Mouse (Mus musculus) heart, postnatal 0 days (tissue): Measurements from ENCODE around the gene Gm19426. TPM values are rescaled to one million over a fixed set of nuclear protein-coding genes. Genes with fewer than 3 reads are reported as not detected.

Source experiments
- ATAC-seq: fragments of 200-750 bp; cut with Nextera tagmentation; 2 replicates; pipeline ENCODE4 v1.8.0; 2017; ENCODE audit warnings: low read depth, moderate number of reproducible peaks, moderate library complexity; ENCODE audit not compliant: insufficient read depth
- DNase-seq: peaks from one replicate; pipeline ENCODE4 v3.0.0-alpha.2; 2016; ENCODE audit warnings: low spot score
- H3K27ac ChIP-seq: fragments of 300-500 bp; sonication (generic); 2 replicates; pipeline ENCODE4 v1.5.1; 2014; ENCODE audit warnings: low read depth, mild to moderate bottlenecking
- H3K27me3 ChIP-seq: fragments of 300-500 bp; sonication (generic); 2 replicates; pipeline ENCODE4 v1.6.1; 2014; ENCODE audit warnings: low read length, mixed read lengths; ENCODE audit not compliant: control insufficient read depth, insufficient read depth
- H3K36me3 ChIP-seq: fragments of 300-500 bp; sonication (generic); replicated peaks from 2 replicates; pipeline ENCODE4 v1.6.1; 2014; ENCODE audit warnings: low read length, mixed read lengths; ENCODE audit not compliant: control insufficient read depth, insufficient read depth
- H3K4me1 ChIP-seq: fragments of 300-500 bp; sonication (generic); 2 replicates; pipeline ENCODE4 v1.6.1; 2014; ENCODE audit warnings: antibody characterized with exemption; ENCODE audit not compliant: control insufficient read depth, insufficient read depth
- H3K4me2 ChIP-seq: fragments of 300-500 bp; sonication (generic); 2 replicates; pipeline ENCODE4 v1.6.1; 2014; ENCODE audit warnings: low read depth, mild to moderate bottlenecking, low read length, moderate library complexity
- H3K4me3 ChIP-seq: fragments of 300-500 bp; sonication (generic); 2 replicates; pipeline ENCODE4 v1.5.1; 2014; ENCODE audit warnings: low read depth, low read length
- H3K9ac ChIP-seq: fragments of 300-500 bp; sonication (generic); replicated peaks from 2 replicates; pipeline ENCODE4 v1.6.1; 2014; ENCODE audit warnings: low read depth, low read length, mixed read lengths
- H3K9me3 ChIP-seq: fragments of 300-500 bp; sonication (generic); replicated peaks from 2 replicates; pipeline ENCODE4 v1.6.1; 2016; ENCODE audit warnings: low read length; ENCODE audit not compliant: control insufficient read depth
- CTCF ChIP-seq: IDR thresholded peaks from 2 replicates; pipeline ENCODE4 v1.5.1; 2016; ENCODE audit warnings: antibody characterized with exemption, control low read depth, low read depth
- EP300 ChIP-seq: IDR thresholded peaks from 2 replicates; pipeline ENCODE4 v1.6.1; 2016; ENCODE audit warnings: antibody characterized with exemption, low read depth
- WGBS: fragments of 180-500 bp; shearing (Covaris S2); extraction: QIAGEN DNeasy Blood & Tissue Kit; methylation state at CpG from one replicate; pipeline ENCODE4 v1.1.7; 2014; 5-methylcytosine and 5-hydroxymethylcytosine counted together
- polyA plus RNA-seq: library from polyadenylated mRNA; unstranded; fragments of >200 nt; fragmentation: Nextera tagmentation; extraction: Ambion mirVana; gene quantifications from 2 replicates; pipeline ENCODE4 v1.2.1, GENCODE M21; 2015
- total RNA-seq: library from RNA; depleted of rRNA; stranded (reverse); fragments of >200 nt; gene quantifications from 2 replicates; pipeline ENCODE4 v1.2.3, GENCODE M21; 2014; ENCODE audit warnings: low replicate concordance

The Gm19426 gene
- total and polyA plus RNA-seq, 2 experiments from 2014 or later = 3.0 TPM; not detected in 1

- no peaks in the 10 kb centered on the region for H3K27me3 ChIP-seq
- H3K27ac ChIP-seq = peak within 1 kb of the TSS; percentile 83
- no peaks in the 10 kb centered on the region for H3K9me3 ChIP-seq
- no peak for TF ChIP-seq EP300
- TF ChIP-seq CTCF = no peak
- peaks cover 10% of the 10 kb centered on the region for H3K4me1 ChIP-seq
- H3K36me3 ChIP-seq = peaks cover 23% of the 10 kb centered on the region
- peak within 1 kb of the TSS; percentile 74 for H3K4me3 ChIP-seq
- H3K4me2 ChIP-seq = peak within 1 kb of the TSS; percentile 92
- H3K9ac ChIP-seq = peak within 1 kb of the TSS; percentile 69
- ATAC-seq (peak; percentile 98), DNase-seq (peak; percentile 98)
- under 1% methylated on average over 39 of the region's 39 CpGs for WGBS
Observed at GRCm38 (mm10) chr2:84727172-84727858, 16.1 kb downstream of the Gm19426 start, which contains the start of gene Clp1. Clp1 (minus strand) TSS chr2:84727350.

- Histone ChIP-seq H3K36me3 (peaks cover 23% of the 10 kb centered on the region), H3K27me3 (no peaks in the 10 kb centered on the region), H3K4me3 (peak overlapping the region; percentile 74), H3K4me2 (peak overlapping the region; percentile 92), H3K9me3 (no peaks in the 10 kb centered on the region), H3K4me1 (peaks cover 10% of the 10 kb centered on the region), H3K27ac (peak overlapping the region; percentile 58; the same call in 1 of the 2 replicates), H3K9ac (peak overlapping the region; percentile 69)
- no peak for DNase-seq
- no peak for TF ChIP-seq CTCF
- TF ChIP-seq EP300 = no peak
- WGBS = under 1% methylated on average over 9 of the region's 9 CpGs
- ATAC-seq = no peak
Observed at GRCm38 (mm10) chr2:84726716-84727115, 16.7 kb downstream of the Gm19426 start.

GRCm38 (mm10) chr2:84725770-84726169 lies 17.7 kb downstream of the Gm19426 start:
- no peak overlapping the region for H3K9ac ChIP-seq
- no peak overlapping the region for H3K27ac ChIP-seq
- peaks cover 23% of the 10 kb centered on the region for H3K36me3 ChIP-seq
- TF ChIP-seq EP300 = no peak
- TF ChIP-seq CTCF = no peak
- 91% methylated on average over 10 of the region's 10 CpGs for WGBS
- ATAC-seq (no peak), DNase-seq (no peak)
- peaks cover 10% of the 10 kb centered on the region for H3K4me1 ChIP-seq
- H3K4me2 ChIP-seq = no peak overlapping the region
- no peaks in the 10 kb centered on the region for H3K27me3 ChIP-seq
- H3K9me3 ChIP-seq = no peaks in the 10 kb centered on the region
- no peak overlapping the region; the same call in 1 of the 2 replicates for H3K4me3 ChIP-seq

GRCm38 (mm10) chr2:84723856-84724255 lies 19.6 kb downstream of the Gm19426 start:
- Histone ChIP-seq H3K9ac (no peak overlapping the region), H3K27me3 (no peaks in the 10 kb centered on the region), H3K9me3 (no peaks in the 10 kb centered on the region), H3K27ac (no peak overlapping the region), H3K4me2 (no peak overlapping the region), H3K36me3 (peaks cover 23% of the 10 kb centered on the region), H3K4me3 (no peak overlapping the region), H3K4me1 (peaks cover 10% of the 10 kb centered on the region)
- no peak for ATAC-seq
- WGBS = 90% methylated on average over 14 of the region's 14 CpGs
- no peak for TF ChIP-seq CTCF
- no peak for TF ChIP-seq EP300
- DNase-seq = no peak

- no peaks in the 10 kb centered on the region for H3K9me3 ChIP-seq
- no peak overlapping the region for H3K27ac ChIP-seq
- WGBS = 68% methylated on average over 3 of the region's 3 CpGs
- no peaks in the 10 kb centered on the region for H3K27me3 ChIP-seq
- peaks cover 23% of the 10 kb centered on the region for H3K36me3 ChIP-seq
- peaks cover 14% of the 10 kb centered on the region for H3K4me1 ChIP-seq
- TF ChIP-seq EP300 = no peak
- no peak for TF ChIP-seq CTCF
- DNase-seq = no peak
- no peak overlapping the region for H3K9ac ChIP-seq
- H3K4me3 ChIP-seq = no peak overlapping the region
- H3K4me2 ChIP-seq = no peak overlapping the region
- ATAC-seq = no peak
Observed at GRCm38 (mm10) chr2:84721182-84721581, 22.3 kb downstream of the Gm19426 start.

- 87% methylated on average over 2 of the region's 2 CpGs for WGBS
- DNase-seq = no peak
- Histone ChIP-seq H3K36me3 (peaks cover 23% of the 10 kb centered on the region), H3K27ac (no peak overlapping the region), H3K4me2 (no peak overlapping the region), H3K9me3 (no peaks in the 10 kb centered on the region), H3K27me3 (no peaks in the 10 kb centered on the region), H3K4me1 (peaks cover 9% of the 10 kb centered on the region), H3K9ac (no peak overlapping the region), H3K4me3 (no peak overlapping the region)
- TF ChIP-seq EP300 = no peak
- no peak for TF ChIP-seq CTCF
- ATAC-seq = no peak
Observed at GRCm38 (mm10) chr2:84720718-84721117, 22.7 kb downstream of the Gm19426 start.
